Mouse (Mus musculus) cerebellum, adult 18-20 months (tissue): ENCODE measurements around the gene Abcb1b.
"Not testable (repeated sequence)": the region's sequence is repeated elsewhere in the genome, so short reads cannot be mapped to it uniquely, and the experiment has no call there.

Source experiments
- DNase-seq, 2 experiments: peaks; one replicate each; pipeline ENCODE4 v3.0.0; 2021

Abcb1b gene

DNA sequence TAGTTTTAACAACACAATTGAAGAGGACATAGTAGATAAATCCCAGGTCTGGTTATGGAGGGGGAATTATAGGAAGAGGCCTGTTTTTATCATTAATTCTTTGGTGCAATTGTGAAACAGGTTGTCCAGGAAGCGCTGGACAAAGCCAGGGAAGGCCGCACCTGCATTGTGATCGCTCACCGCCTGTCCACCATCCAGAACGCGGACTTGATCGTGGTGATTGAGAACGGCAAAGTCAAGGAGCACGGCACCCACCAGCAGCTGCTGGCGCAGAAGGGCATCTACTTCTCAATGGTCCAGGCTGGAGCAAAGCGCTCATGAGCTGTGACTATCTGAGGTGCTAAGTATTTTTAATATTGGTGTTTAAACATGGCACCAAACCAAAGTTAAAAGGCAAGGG lies 67.7 kb downstream of the Abcb1b start:
- not testable (repeated sequence) for DNase-seq

GRCm38 (mm10) chr5:8866366-8866765 lies 68.4 kb downstream of the Abcb1b start:
- no peak for DNase-seq

- peak in 1 of 2 experiments; percentile 6 for DNase-seq
Observed at GRCm38 (mm10) chr5:8868019-8868418, 70.1 kb downstream of the Abcb1b start.

DNA sequence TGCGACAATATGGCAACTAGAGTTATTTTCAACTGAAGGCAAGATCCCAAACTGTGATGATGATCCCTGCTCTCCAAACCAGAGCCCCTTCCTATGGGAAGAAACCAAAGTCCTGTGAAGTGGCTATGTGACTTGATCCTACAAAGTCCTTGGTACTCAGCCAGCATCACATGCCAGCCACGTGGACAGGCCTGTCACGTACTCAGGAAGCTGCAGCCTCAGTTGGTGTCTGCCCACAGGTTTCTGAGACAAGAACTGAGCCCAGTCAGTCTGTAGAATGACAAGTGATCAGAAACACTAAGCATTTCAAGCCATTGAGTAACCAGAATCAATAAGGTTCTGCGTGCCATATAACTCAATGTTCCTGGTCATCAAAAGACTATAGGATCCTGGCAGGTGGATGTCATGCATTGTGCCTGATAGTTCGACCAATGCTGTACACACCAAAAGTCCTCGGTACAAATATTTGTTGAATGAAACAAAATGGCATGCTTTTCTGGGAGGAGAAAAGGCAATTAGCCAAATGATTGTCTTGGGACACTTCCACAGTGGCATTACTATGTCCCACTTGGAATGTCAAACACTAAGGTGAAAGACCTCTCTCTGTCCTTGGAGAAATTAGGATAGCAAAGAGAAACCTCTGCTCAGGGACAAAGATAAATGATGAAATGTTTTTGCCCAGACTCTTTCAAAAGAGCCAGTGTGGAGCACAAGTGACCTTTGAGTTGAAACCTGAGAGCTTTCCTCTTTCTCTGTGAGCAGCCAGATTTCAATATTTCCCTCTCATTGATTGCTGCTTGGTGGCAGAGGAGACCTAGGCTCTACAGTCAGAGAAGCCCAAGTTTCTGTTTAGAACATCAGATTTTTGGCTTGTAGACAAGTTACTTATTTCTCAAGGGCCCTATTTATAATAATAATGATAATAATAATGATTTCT lies 75.3 kb downstream of the Abcb1b start:
- no peak for DNase-seq

GRCm38 (mm10) chr5:8877086-8877485 lies 79.1 kb downstream of the Abcb1b start:
- no peak for DNase-seq

DNA sequence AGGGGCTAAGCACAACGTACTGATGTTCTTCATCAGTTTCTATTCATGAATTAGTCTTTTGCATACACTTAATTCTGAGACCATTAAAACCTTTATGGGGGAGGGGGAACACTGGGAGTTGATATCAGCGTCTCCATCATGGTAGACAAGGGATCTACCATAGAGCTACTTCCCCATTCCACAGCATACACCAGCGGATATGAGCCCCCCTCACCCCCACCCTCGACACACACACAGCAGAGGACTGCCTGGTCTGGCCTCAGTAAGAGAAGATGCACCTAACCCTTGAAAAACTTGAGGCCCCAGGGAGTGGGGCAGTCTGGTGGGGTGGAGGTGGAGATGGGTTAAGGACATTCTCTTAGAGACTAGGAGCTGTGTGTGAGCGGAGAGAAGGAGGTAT lies 79.9 kb downstream of the Abcb1b start:
- no peak for DNase-seq

GRCm38 (mm10) chr5:8885837-8886236 lies 87.9 kb downstream of the Abcb1b start:
- no peak for DNase-seq

GRCm38 (mm10) chr5:8893300-8894103 lies 95.6 kb downstream of the Abcb1b start, which contains the start of gene Abcb4:
TSS of gene Abcb4 (plus strand) at chr5:8893717.
- peak; percentile 23 to 57 for DNase-seq

DNA sequence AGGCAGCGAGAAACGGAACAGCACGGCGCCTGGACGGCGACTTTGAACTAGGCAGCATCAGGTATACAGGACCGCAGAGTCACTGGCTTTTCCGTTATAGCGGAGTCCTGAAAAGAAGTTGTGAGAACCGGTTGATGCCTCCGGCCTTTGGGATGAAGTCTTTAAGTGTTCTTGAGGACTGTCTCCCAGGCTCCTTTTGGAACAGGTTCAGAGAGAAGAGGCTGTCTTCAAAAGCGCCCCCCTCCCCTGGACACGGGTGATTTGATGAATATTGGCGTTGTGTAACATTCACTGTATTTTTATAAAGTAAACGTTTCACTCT lies 96.1 kb downstream of the Abcb1b start:
- DNase-seq: no peak

DNA sequence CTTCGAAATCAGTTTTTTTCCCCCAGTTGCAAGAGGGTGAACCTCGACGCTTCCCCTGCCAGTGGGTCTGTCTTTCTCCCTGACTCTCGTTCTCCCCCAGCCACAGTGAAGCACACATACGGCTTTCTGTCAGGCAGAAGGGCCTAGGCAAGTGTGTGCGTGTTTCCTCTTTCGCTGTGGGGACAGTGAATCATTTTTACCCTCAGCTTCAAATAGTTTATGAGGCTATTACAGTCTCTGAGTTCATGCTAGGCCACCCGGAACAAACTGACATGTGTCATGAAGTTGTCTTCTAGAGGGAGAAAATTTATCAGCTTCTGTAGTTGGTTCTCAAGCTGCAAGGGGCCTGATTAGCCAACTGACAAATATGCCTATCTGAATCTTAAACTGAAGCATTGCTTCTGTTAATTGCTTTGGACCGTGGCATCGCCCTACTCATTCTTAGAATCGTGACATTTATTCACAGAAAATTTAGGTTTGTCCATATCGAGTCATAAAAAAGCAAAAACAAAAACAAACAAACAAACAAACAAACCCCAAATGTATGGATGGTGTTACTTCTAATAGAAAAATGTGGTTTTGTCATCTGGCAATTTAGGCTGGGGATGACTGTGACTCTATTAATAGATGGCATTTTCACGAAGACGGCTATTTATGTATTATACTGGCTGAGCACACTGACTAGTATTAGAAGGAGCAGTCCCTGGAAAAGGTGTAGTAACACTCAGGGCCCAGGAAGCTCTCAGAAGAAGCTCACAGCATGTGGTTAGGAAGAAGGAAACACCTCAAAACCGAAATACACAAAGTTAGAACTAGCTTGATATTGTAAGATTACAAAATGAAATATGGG lies 96.9 kb downstream of the Abcb1b start:
- no peak for DNase-seq

- no peak for DNase-seq
Observed at GRCm38 (mm10) chr5:8896198-8896597, 98.3 kb downstream of the Abcb1b start.

- DNase-seq: no peak
Observed at GRCm38 (mm10) chr5:8898246-8898645, 100.3 kb downstream of the Abcb1b start.

GRCm38 (mm10) chr5:8901001-8901400 lies 103.1 kb downstream of the Abcb1b start:
- no peak for DNase-seq

DNA sequence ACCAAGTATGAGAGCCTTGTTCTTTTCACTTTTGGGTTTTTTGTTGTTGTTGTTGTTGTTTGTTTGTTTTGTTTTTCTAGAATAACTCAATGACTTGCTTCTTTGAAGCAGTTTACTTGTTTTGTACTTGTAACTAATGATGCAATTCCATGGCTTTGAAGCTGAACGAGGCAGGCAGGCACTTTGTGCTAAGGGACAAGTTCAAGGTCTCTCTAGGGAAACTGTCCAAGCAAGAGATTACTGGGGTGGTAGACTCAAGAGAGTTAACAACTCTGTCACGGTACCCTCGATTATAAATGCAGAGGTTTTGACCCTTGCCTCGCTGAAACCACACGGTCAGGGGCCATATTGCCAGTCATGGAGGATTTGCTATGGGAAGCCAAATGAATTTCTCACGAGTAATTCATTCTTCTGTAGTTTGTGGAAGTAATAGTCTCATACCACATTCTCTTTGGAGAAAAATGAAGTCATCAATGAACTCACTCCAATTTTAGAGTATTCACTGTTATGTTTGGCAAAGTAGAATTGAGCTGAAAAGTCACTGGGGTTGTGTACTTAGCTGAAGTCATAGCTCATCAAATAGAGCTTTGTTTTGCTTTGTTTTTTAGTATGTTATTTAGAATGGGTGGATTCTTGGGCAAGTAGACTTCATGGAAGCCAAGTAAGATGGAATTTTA lies 104.3 kb downstream of the Abcb1b start:
- no peak for DNase-seq

- no peak for DNase-seq
Observed at GRCm38 (mm10) chr5:8904539-8904938, 106.6 kb downstream of the Abcb1b start.

- no peak for DNase-seq
Observed at GRCm38 (mm10) chr5:8911567-8912198, 113.7 kb downstream of the Abcb1b start.
